Mouse (Mus musculus) left cerebral cortex, postnatal 4 days (tissue): ENCODE data around the gene Elk4. TPM values are rescaled to one million over a fixed set of nuclear protein-coding genes. Genes with fewer than 3 reads are reported as not detected.
A peak's percentile ranks its signal among the peaks of the same experiment; 100 is the strongest.

ENCODE experiments used
- DNase-seq: peaks from one replicate; pipeline ENCODE4 v3.0.0-alpha.2; 2022
- intact Hi-C: fragments of 180-260 bp; cut with DNase I; formaldehyde crosslinking; loops from one replicate; pipeline ENCODE4 v1.15.1; 2025
- total RNA-seq, 2 experiments: library from RNA; stranded (reverse); gene quantifications; 2 replicates each; pipeline ENCODE4 v1.2.3; 2021

Elk4 gene
- total RNA-seq, 2 experiments from 2014 or later = 53.0 to 56.1 TPM

DNA sequence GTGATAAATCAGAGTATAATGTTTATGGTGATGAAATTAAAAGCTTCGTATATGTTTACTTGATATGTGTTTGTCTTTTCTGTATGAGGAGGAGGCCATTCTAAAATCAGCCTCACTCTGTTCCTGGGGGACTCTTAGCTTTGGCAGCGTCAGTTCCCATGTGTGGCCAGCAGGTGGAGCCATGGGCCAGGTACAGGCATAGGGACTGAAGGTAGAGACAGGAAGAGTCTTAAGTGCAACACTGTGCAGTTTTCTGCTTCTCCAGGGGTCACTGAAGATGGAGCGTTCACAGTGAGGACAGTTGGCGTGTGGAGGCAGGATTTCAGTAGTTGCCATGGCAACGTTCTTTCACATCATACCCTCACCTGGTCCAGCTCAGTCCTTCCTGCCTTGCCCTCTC lies 24.5 kb upstream of the Elk4 start:
- peak; percentile 73 for DNase-seq
- intact Hi-C loops = loop anchor here (5.0 to 10.0 kb wide), 2 partner anchors 129 to 372 kb away; no protein-coding TSS in a partner anchor

DNA sequence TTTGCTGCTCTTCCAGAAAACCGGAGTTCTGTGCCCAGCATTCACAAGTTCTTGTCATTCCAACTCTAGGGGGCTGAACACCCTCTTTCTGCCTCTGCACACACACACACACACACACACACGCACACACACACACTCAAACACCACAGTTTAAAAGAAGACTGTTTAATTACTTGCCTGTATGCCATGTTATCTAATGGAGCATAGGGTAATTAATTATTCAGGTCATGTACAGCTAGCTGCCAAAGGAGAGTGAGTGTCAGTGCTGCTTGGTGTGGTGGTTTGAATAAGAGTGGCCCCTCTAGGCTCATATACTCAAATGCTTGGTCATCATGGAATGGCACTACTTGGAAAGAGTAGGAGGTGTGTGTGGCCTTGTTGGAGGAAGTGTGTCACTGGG lies 23.6 kb upstream of the Elk4 start:
- DNase-seq = no peak
- intact Hi-C loops = loop anchor here (5.0 to 10.0 kb wide), 2 partner anchors 128 to 371 kb away; no protein-coding TSS in a partner anchor

DNA sequence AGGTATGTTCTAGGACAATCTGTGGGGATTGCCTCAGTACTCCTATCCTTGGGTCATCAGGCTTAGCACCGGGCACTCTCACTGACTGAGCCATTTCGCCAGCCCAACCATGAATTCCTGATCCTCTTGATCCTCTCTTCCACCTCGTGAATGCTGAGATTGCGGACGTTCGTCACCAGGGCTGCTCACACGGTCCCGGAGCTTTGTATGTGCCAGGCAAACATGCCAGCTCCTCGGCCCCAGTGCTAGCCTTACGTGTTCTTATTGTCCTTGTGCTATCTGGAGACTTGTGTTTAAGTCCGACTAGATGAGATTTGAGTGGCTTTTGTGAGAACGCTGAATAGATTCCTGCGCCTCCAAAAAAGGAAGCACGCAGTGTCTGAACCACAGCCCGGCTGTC lies 20.0 kb upstream of the Elk4 start:
- intact Hi-C loops = loop anchor here (10.0 kb wide), 1 partner anchor 367 kb away; no protein-coding TSS in a partner anchor
- DNase-seq = no peak

- intact Hi-C loops = loop anchor here (10.0 kb wide), 1 partner anchor 365 kb away; no protein-coding TSS in a partner anchor
- DNase-seq = no peak
Observed at GRCm38 (mm10) chr1:131989476-131989875, 17.9 kb upstream of the Elk4 start.

DNA sequence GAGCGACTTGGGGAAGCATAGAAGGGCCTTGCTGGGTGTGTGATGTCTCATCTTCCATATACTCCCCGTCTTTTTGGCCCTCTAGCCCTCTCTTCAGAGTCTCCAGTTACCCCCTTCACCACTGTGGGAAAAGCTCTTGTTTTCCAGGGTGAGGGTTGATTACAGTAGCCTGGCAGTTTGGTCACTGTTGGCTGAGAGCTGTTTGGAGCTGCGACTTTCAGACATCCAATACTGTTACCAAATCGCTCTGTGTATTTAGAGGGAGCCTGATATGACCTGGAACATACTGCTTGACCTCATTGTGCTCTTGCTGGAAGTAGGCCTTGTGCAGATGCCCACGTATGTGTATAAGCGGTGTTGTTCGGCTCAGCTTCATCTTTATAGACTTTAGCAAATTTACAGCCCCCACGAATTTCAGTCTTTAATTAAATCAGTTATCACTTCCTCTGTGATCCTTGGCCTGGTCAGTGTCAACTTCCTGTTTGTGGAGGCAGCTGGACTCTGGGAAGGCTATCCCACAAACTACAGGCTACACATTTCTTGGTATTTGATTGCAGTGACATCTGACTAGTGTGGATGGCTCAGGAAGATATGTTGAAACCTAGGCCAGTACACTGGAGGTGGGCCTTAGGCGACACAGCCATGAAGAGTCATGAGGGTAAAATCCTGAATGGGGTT lies 17.2 kb upstream of the Elk4 start:
- no peak for DNase-seq
- intact Hi-C loops = no loop called here

DNA sequence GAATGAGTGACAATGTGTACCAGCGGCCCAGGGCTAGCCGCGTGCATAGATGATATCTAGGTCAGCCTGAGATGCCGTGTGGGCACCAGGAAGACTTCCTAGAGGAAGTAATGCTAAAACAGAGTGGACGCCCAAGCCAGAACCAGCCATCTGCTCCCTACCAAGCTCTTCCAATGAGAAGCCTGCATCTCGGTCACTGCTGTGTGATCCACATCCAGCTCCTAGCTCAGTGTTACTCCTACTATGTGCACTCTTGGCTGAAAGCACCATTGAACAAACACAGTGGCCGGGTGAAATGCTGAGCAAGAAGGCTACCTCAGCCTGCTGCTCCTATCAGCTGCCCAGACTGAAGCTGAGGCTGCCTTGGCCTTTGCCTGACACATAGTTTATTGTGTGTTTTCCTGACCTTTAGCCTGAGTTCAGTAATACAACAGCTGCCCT lies 14.8 kb upstream of the Elk4 start:
- DNase-seq = no peak
- intact Hi-C loops = no loop called here

DNA sequence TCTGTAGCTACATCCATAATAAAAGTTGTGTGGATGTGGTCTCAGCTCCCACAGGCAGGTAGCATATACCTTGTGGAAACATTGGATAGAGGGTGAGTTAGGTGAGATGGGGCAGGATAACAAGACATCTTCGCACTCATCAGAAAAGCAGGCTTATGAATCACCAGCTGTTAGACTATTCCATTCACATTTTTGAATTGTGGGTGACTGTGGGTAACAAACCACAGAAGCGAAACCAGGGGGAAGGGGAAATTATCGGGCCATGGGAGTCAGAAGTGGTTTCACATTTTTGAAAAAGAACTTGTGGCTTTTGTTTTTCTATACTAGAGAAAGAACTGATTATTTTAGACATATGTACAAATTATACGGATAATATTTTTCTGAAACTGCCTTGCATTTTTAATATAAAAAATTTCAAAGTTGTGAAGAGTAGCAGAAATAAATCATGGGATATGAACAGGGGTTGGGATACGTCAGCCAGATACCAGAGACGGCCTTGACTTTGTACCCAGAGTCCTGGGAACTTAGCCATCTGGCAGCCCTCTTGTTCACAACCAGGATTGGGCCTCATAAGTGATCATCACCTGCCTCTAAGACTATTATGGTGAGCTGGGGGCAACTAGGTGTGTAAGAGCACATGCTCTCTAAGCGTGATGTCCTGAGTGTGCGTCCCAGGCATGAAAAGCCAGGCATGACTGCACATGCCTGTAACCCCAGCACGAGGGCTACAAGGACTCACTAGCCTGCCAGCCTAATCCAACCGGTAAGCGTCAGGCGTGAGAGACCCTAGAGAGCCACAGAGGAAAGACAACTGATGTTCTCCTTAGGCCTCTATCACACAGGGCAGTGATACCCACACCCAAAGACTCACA lies 14.0 kb upstream of the Elk4 start:
- intact Hi-C loops = no loop called here
- no peak for DNase-seq

- intact Hi-C loops = loop anchor here (5.0 kb wide), 2 partner anchors 52 to 117 kb away; no protein-coding TSS in a partner anchor
Observed at GRCm38 (mm10) chr1:131995062-131995461, 12.3 kb upstream of the Elk4 start.

GRCm38 (mm10) chr1:132000506-132000905 lies 6.9 kb upstream of the Elk4 start:
- DNase-seq = no peak
- intact Hi-C loops = no loop called here

More at GRCm38 (mm10) chr1:131995062-131995461, 12.3 kb upstream of the Elk4 start:
- peak; percentile 65 for DNase-seq

- intact Hi-C loops = no loop called here
- DNase-seq = no peak
Observed at GRCm38 (mm10) chr1:132001880-132002330, 5.5 kb upstream of the Elk4 start.

DNA sequence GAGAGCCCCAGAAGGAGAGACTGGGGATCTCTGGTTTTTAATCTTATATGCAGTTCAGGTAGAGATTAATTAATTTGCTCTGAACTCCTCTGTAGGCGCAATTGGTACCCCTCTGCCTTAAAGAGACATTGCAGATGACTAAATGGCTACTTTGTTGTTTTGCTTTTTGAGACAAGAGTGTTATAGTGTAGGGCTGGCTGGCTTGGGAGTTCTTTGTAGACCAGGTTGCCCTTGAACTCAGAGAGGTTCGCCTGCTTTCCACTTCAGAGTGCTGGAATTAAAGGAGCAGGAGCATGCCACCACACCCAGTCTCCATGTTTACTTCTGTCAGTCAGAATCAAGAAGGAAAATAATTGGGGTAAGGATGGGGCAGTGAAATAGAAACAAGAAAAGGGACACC lies 4.3 kb upstream of the Elk4 start:
- intact Hi-C loops = no loop called here
- no peak for DNase-seq

DNA sequence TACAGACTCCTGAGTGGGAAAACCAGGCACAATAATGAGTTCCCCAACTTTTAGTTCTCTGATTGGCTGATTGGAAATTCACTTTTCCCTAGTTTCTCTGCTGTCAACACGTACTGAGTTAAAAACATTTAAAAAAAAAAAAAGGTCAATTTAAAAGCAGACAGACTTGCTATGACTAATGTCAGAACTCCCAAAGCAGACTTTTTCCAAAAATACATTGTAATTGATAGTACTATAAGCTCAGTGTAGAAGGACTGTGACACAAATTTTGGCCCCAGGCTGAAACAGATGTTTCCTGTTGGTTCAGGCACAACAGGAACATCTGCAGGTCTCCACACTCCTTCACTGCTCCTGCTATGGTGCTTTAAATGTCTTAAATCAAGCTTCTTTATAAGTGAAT lies 3.6 kb upstream of the Elk4 start:
- no peak for DNase-seq
- intact Hi-C loops = no loop called here

- intact Hi-C loops = no loop called here
- DNase-seq = no peak
Observed at GRCm38 (mm10) chr1:132004574-132005180, 2.7 kb upstream of the Elk4 start.

- no peak for DNase-seq
- intact Hi-C loops = no loop called here
Observed at GRCm38 (mm10) chr1:132005466-132005865, 1.9 kb upstream of the Elk4 start.

- intact Hi-C loops = no loop called here
Observed at GRCm38 (mm10) chr1:132006046-132006445, 1.4 kb upstream of the Elk4 start.

DNA sequence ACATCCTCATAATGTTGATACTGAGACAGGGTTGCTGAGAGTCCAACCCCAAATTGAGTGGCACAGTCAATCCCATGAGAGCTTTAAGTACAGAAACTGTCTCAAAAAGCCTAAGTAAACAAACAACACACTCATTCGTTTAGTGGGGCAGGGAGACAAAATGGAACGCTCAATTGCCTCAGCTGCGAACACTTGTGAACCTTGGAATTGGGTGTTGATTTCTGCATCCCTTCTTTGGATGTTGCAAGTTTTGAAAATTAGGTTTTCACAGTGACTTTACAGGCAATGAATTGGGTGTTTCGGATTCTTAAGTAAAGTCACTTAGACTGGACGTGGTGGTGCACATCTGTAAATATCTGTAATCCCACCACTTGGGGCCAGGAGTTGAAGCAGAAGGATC lies 686 bp upstream of the Elk4 start:
- intact Hi-C loops = no loop called here

More at GRCm38 (mm10) chr1:132006046-132006445, 1.4 kb upstream of the Elk4 start:
- no peak for DNase-seq

DNA sequence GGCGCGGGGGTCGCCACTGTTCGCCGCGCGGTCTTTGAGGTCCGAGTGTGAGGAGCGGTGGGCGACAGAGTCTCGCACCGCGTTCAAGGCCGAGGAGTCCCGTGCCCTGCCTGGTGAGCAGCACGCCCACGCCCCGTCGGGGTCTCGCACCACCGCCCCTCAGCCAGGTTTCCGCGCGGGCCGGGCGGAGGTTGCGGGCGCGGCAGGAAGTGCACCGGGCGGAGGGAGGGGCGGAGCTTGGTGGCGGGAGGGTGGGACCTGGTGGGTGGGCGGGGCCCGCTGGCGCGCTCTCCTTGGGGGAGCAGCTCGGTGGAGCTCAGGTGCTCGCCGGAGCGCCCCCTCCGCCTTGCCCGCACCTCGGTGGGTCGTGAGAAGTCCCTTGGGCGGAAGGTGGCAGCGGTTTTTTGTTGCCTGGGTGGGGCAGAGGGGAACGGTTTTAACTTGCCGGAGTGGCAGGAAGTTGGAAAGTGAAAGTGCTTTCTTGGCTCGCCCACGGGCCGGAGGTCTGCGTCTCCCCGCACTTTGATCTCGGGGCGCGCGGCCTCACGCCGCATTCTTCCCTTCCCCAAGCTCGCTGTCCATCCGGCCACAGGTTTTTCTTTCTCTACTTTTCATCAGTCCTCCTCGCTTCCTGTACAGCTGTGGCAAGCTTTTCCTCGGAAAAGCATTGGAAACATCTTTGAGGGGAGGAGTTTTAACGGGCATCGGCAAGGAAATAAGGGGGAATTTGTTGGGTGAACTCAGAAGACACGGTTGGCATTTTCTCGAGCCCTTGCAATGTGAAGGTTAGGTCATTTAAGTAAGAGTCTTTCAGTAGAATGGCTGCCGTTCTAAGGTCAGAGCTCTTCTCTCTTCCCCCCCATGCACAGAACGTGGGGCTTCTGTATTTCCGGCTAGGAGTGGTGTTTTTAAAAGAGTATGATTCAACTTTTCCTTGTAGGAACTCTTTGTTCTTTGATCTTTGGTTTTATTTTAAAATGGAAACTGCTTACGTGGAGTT lies 721 bp downstream of the Elk4 start:
- intact Hi-C loops = no loop called here
- peak; percentile 86 for DNase-seq

More for the DNA sequence above, 686 bp upstream of the Elk4 start:
- DNase-seq = no peak

- no peak for DNase-seq
- intact Hi-C loops = no loop called here
Observed at GRCm38 (mm10) chr1:132008881-132009644, 1.7 kb downstream of the Elk4 start.
